Mouse (Mus musculus) megakaryocyte, embryonic 14.5 days (primary cell): Measurements from ENCODE around the gene Enpp6.

Experiments
- FLI1 ChIP-seq: IDR thresholded peaks from 2 replicates; pipeline ENCODE4 v1.6.1; 2012; ENCODE audit warnings: low read length, inconsistent platforms, mixed read lengths
- GATA1 ChIP-seq: IDR thresholded peaks from 3 replicates; pipeline ENCODE4 v1.6.1; 2012; ENCODE audit warnings: mixed read lengths, low read length, inconsistent platforms, borderline replicate concordance

- TF ChIP-seq FLI1 (no peak), GATA1 (no peak)
These were observed 61.9 kb downstream of the Enpp6 start for GRCm38 (mm10) chr8:47048584-47048983.
